Mouse (Mus musculus): ENCODE results near the gene Atf5. TPM values are rescaled to one million over a fixed set of nuclear protein-coding genes. Genes with fewer than 3 reads are reported as not detected.

The Atf5 gene
- polyA plus RNA-seq, 1 experiment from 2014 or later: 3.3 TPM

- H3K9me3 ChIP-seq: no peaks in the 10 kb centered on the region
- no peak overlapping the region for H3K27ac ChIP-seq
- 91% methylated on average over 3 of the region's 3 CpGs for WGBS
- H3K4me3 ChIP-seq: no peak overlapping the region
- no peaks in the 10 kb centered on the region for H3K27me3 ChIP-seq (ENCODE audit: insufficient read depth, poor library complexity, severe bottlenecking)
- DNase-seq (ENCODE audit: low spot score): no peak
- H3K36me3 ChIP-seq: peaks cover 54% of the 10 kb centered on the region
- H3K4me1 ChIP-seq: peaks cover 34% of the 10 kb centered on the region
Measured at GRCm38 (mm10) chr7:44826771-44827170, 10.3 kb upstream of the Atf5 start.

- Histone ChIP-seq H3K9me3 (no peaks in the 10 kb centered on the region), H3K4me1 (peaks cover 49% of the 10 kb centered on the region), H3K27ac (no peak overlapping the region), H3K36me3 (peaks cover 35% of the 10 kb centered on the region), H3K4me3 (no peak overlapping the region), H3K27me3 (ENCODE audit: insufficient read depth, poor library complexity, severe bottlenecking) (no peaks in the 10 kb centered on the region)
- WGBS: 33% methylated on average over 3 of the region's 3 CpGs
- no peak for DNase-seq (ENCODE audit: low spot score)
Measured at GRCm38 (mm10) chr7:44824872-44825271, 8.4 kb upstream of the Atf5 start.

DNA sequence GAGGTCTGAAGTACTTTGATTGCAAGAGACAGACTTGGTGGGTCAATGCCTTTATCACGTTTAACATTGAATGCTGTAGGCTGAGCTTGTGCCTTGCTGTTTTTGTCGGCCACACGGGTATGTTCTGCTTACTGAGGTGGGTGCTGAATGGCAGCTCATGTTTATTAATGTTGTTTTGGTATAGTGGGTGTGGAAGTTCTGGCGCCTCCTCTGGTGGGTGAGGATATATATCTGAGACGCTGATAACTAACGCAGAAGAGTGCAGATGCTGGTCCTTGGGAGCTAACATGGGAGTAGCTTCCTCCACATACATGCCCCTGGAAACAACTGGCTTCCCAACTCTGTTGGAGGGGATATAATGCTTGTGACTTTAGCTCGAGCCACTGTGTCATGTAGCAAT is 7.0 kb upstream of the Atf5 start:
- Histone ChIP-seq H3K4me1 (peaks cover 62% of the 10 kb centered on the region), H3K9me3 (no peaks in the 10 kb centered on the region), H3K36me3 (peaks cover 25% of the 10 kb centered on the region), H3K27ac (no peak overlapping the region), H3K27me3 (ENCODE audit: insufficient read depth, poor library complexity, severe bottlenecking) (no peaks in the 10 kb centered on the region), H3K4me3 (no peak overlapping the region)
- 46% methylated on average over 7 of the region's 7 CpGs for WGBS
- DNase-seq (ENCODE audit: low spot score): no peak

- Histone ChIP-seq H3K36me3 (peaks cover 21% of the 10 kb centered on the region), H3K27ac (no peak overlapping the region), H3K27me3 (ENCODE audit: insufficient read depth, poor library complexity, severe bottlenecking) (no peaks in the 10 kb centered on the region), H3K9me3 (no peaks in the 10 kb centered on the region), H3K4me3 (no peak overlapping the region), H3K4me1 (peaks cover 75% of the 10 kb centered on the region)
- DNase-seq (ENCODE audit: low spot score): peak; percentile 56
- 83% methylated on average over 7 of the region's 7 CpGs for WGBS
Measured at GRCm38 (mm10) chr7:44821666-44822448, 5.4 kb upstream of the Atf5 start.

- no peak overlapping the region for H3K27ac ChIP-seq
- H3K4me3 ChIP-seq: no peak overlapping the region
- no peaks in the 10 kb centered on the region for H3K27me3 ChIP-seq (ENCODE audit: insufficient read depth, poor library complexity, severe bottlenecking)
- H3K4me1 ChIP-seq: peaks cover 70% of the 10 kb centered on the region
- peak; percentile 51 for DNase-seq (ENCODE audit: low spot score)
- WGBS: 79% methylated on average over 3 of the region's 3 CpGs
- no peaks in the 10 kb centered on the region for H3K9me3 ChIP-seq
- peaks cover 14% of the 10 kb centered on the region for H3K36me3 ChIP-seq
Measured at GRCm38 (mm10) chr7:44820525-44820924, 4.1 kb upstream of the Atf5 start.

- H3K4me3 ChIP-seq: no peak overlapping the region
- peaks cover 13% of the 10 kb centered on the region; the same call in 1 of the 2 replicates for H3K36me3 ChIP-seq
- no peak overlapping the region for H3K27ac ChIP-seq
- WGBS: 59% methylated on average over 5 of the region's 5 CpGs
- DNase-seq (ENCODE audit: low spot score): peak; percentile 64
- H3K9me3 ChIP-seq: no peaks in the 10 kb centered on the region
- H3K27me3 ChIP-seq (ENCODE audit: insufficient read depth, poor library complexity, severe bottlenecking): no peaks in the 10 kb centered on the region
- H3K4me1 ChIP-seq: peaks cover 71% of the 10 kb centered on the region
Measured at GRCm38 (mm10) chr7:44819863-44820262, 3.4 kb upstream of the Atf5 start.

DNA sequence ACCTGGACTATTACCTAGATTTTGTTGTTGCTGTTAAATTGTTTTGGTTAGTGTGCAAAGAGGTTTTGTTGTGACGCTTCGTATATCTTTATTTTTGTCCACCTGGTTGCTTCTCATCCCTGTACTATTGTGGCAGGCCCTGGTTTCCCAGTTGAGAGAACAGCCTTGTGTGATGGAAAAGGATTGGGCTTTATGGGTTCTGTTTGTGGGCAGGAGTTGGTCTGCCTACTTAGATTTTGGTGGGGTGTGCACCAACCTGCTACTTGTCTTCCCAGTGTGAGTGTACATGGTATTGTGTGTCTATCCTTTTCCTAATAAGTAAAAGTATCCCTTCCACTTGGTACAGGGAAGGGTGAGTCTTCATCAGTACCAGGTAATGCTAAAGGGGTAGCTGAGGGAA is 2.9 kb upstream of the Atf5 start:
- H3K27me3 ChIP-seq (ENCODE audit: insufficient read depth, poor library complexity, severe bottlenecking): no peaks in the 10 kb centered on the region
- peak overlapping the region; percentile 86 for H3K4me3 ChIP-seq
- WGBS: 96% methylated on average over 2 of the region's 2 CpGs
- H3K9me3 ChIP-seq: no peaks in the 10 kb centered on the region
- peaks cover 13% of the 10 kb centered on the region; the same call in 1 of the 2 replicates for H3K36me3 ChIP-seq
- peak overlapping the region; percentile 32; the same call in 1 of the 2 replicates for H3K27ac ChIP-seq
- H3K4me1 ChIP-seq: peaks cover 71% of the 10 kb centered on the region
- DNase-seq (ENCODE audit: low spot score): peak; percentile 61

GRCm38 (mm10) chr7:44818751-44819235 is 2.3 kb upstream of the Atf5 start:
- Histone ChIP-seq H3K4me3 (peak overlapping the region; percentile 86), H3K4me1 (peaks cover 65% of the 10 kb centered on the region), H3K36me3 (peaks cover 13% of the 10 kb centered on the region; the same call in 1 of the 2 replicates), H3K9me3 (no peaks in the 10 kb centered on the region), H3K27ac (peak overlapping the region; percentile 32; the same call in 1 of the 2 replicates), H3K27me3 (ENCODE audit: insufficient read depth, poor library complexity, severe bottlenecking) (no peaks in the 10 kb centered on the region)
- DNase-seq (ENCODE audit: low spot score): peak; percentile 73
- 40% methylated on average over 6 of the region's 6 CpGs for WGBS

DNA sequence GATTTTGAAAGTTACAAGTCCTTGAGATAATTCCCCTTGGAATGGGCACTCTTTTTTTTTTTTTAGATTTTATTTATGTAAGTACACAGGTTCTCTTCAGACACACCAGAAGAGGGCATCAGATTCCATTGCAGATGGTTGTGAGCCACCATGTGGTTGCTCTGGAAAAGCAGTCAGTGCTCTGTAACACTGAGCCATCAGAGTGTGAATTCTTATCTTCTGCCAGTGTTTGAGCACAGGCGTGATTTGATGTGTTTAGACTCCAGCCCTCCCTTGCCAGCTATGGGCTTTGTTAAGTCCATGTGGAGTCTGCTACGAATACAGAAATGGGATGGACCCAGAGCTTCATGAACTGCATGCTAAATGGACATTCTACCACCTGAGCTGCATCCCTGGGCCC is 1.7 kb upstream of the Atf5 start:
- Histone ChIP-seq H3K36me3 (peaks cover 13% of the 10 kb centered on the region; the same call in 1 of the 2 replicates), H3K4me1 (peaks cover 59% of the 10 kb centered on the region), H3K27ac (peak overlapping the region; percentile 99; the same call in 1 of the 2 replicates), H3K27me3 (ENCODE audit: insufficient read depth, poor library complexity, severe bottlenecking) (no peaks in the 10 kb centered on the region), H3K9me3 (no peaks in the 10 kb centered on the region), H3K4me3 (peak overlapping the region; percentile 86)
- 33% methylated on average over 2 of the region's 2 CpGs for WGBS
- peak; percentile 75 for DNase-seq (ENCODE audit: low spot score)

- H3K36me3 ChIP-seq: peaks cover 15% of the 10 kb centered on the region; the same call in 1 of the 2 replicates
- WGBS: 26% methylated on average over 3 of the region's 3 CpGs
- H3K4me3 ChIP-seq: peak overlapping the region; percentile 86
- peak overlapping the region; percentile 99 for H3K27ac ChIP-seq
- H3K4me1 ChIP-seq: peaks cover 54% of the 10 kb centered on the region
- H3K9me3 ChIP-seq: no peaks in the 10 kb centered on the region
- H3K27me3 ChIP-seq (ENCODE audit: insufficient read depth, poor library complexity, severe bottlenecking): no peaks in the 10 kb centered on the region
- no peak for DNase-seq (ENCODE audit: low spot score)
Measured at GRCm38 (mm10) chr7:44817441-44817840, 983 bp upstream of the Atf5 start.

DNA sequence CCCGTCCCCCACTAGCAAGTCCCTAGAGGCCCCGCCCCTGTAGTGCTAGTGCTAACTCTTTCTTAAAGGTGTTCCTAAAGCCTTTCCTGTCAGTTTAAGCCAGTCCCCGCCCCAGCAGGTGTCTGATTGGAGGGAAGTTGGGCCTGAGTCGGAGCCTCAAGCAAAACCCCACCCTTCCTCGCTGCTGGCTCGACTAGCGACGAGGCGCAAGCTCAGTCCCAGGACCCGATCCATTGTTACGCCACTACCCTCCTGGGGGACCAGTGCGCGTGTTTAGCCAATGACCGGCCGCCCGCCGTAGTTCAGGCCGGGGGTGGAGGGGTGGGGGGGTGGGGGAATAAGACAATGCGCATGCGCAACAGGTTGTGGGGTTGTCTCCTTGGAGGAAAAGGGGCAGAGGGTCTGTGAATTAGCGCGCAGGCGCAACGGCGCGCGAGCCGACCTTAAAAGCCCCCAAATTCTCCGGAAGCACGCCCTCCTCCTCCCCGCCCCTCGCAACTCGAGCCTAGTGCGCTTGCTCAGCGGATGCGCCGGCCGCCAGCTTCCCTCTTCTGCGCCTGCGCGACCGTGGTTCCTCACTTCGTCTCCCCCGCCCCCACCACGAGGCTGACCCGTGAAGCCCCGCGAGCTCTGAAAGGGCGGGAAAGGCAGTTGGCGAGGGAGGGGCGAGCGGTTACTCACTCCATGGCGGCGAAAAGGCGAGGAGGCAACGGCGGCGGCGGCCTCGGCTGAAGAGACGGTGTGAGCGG is 563 bp downstream of the Atf5 start, which contains the start of the genes Nup62 and Il4i1:
Gene Nup62 (plus strand): TSS at position 368 of the 749 bp plus-strand sequence.
Gene Il4i1 (plus strand): TSS at position 667 of the 749 bp plus-strand sequence.
- no peaks in the 10 kb centered on the region for H3K27me3 ChIP-seq (ENCODE audit: insufficient read depth, poor library complexity, severe bottlenecking)
- DNase-seq (ENCODE audit: low spot score): peak; percentile 100
- peaks cover 45% of the 10 kb centered on the region for H3K4me1 ChIP-seq
- H3K4me3 ChIP-seq: peak within 1 kb of the TSS; percentile 86
- peaks cover 26% of the 10 kb centered on the region; the same call in 1 of the 2 replicates for H3K36me3 ChIP-seq
- under 1% methylated on average over 60 of the region's 62 CpGs for WGBS
- H3K9me3 ChIP-seq: no peaks in the 10 kb centered on the region
- H3K27ac ChIP-seq: peak within 1 kb of the TSS; percentile 99

GRCm38 (mm10) chr7:44814952-44815553 is 1.4 kb downstream of the Atf5 start:
- Histone ChIP-seq H3K4me1 (peaks cover 38% of the 10 kb centered on the region), H3K27ac (peak overlapping the region; percentile 99), H3K27me3 (ENCODE audit: insufficient read depth, poor library complexity, severe bottlenecking) (no peaks in the 10 kb centered on the region), H3K36me3 (peaks cover 29% of the 10 kb centered on the region; the same call in 1 of the 2 replicates), H3K4me3 (peak overlapping the region; percentile 86), H3K9me3 (no peaks in the 10 kb centered on the region)
- peak; percentile 79 for DNase-seq (ENCODE audit: low spot score)
- 29% methylated on average over 14 of the region's 14 CpGs for whole genome bisulfite sequencing
